In the genomic region with DNA sequence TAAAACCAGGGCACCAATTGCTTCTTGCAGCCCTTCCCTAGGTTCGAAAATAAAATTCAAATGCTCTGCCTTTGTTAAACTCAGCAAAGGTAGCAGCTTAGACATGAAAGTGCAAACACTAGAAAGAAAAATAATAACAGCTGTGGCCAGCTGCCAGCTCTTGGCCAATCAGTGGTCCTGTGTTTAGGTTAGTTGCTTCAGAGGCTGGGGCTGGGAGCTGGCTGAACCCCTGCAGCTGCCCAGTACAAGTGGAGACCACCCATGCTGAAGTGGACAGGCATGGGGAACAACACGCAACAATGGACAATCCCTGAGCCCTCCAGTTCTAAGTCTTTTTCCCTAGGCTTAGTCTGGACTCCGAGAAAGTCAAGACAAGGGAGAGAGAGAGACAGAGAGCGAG, we compare ENCODE assay signal across 13 mouse cellular contexts.
A peak's percentile ranks its signal among the peaks of the same experiment; 100 is the strongest.
DNase-seq lines count a peak whose midpoint lies in the region; ATAC-seq lines count a peak whose summit lies in the region.
"Had no signal": no experiment of that assay in that cellular context is flagged by ENCODE, and none has a peak within 500 bp of the region (broad histone marks: within the 10 kb centered on the region; RNA-seq: fewer than 3 reads in every experiment).

No protein-coding gene starts in this region.

- H3K27me3 ChIP-seq in hindbrain, embryonic 10.5 days (ENCODE audit: insufficient read depth, poor library complexity, severe bottlenecking), result no peaks in the 10 kb centered on the region
- no peaks in the 10 kb centered on the region for H3K27me3 ChIP-seq in hindbrain, embryonic 12.5 days
- no peaks in the 10 kb centered on the region for H3K27me3 ChIP-seq in midbrain, embryonic 14.5 days (ENCODE audit: control insufficient read depth, insufficient read depth, low read length)
- H3K27me3 ChIP-seq in midbrain, embryonic 13.5 days, result no peaks in the 10 kb centered on the region
- 0 out of 2 replicates have a peak, but pooled peaks cover 2% of the 10 kb centered on the region for H3K27me3 ChIP-seq in limb, embryonic 13.5 days
- H3K27me3 ChIP-seq: liver, embryonic 13.5 days had no signal

- 0 out of 2 replicates have a peak, but pooled peaks cover 4% of the 10 kb centered on the region for H3K4me1 ChIP-seq in hindbrain, embryonic 10.5 days (replicated peaks)
- no peaks in the 10 kb centered on the region for H3K4me1 ChIP-seq in hindbrain, embryonic 12.5 days
- no peaks in the 10 kb centered on the region for H3K4me1 ChIP-seq in midbrain, embryonic 14.5 days (ENCODE audit: control insufficient read depth, insufficient read depth, low read length)
- H3K4me1 ChIP-seq in midbrain, embryonic 13.5 days (replicated peaks), result no peaks in the 10 kb centered on the region
- peaks cover 23% of the 10 kb centered on the region for H3K4me1 ChIP-seq in limb, embryonic 13.5 days
- H3K4me1 ChIP-seq: liver, embryonic 13.5 days had no signal

- no peak for ATAC-seq in hindbrain, embryonic 12.5 days (ENCODE audit: low FRiP score)
- ATAC-seq in midbrain, embryonic 14.5 days (ENCODE audit: low FRiP score, low TSS enrichment), result no peak
- ATAC-seq in midbrain, embryonic 13.5 days, result no peak
- peak; percentile 76; the same call in 1 of the 2 replicates for ATAC-seq in limb, embryonic 13.5 days (ENCODE audit: low FRiP score, low read depth)

- WGBS in hindbrain, embryonic 10.5 days, result 54% methylated on average over 4 of the region's 4 CpGs
- 48% methylated on average over 4 of the region's 4 CpGs for WGBS in hindbrain, embryonic 12.5 days
- WGBS in midbrain, embryonic 14.5 days, result 41% methylated on average over 4 of the region's 4 CpGs
- 31% methylated on average over 4 of the region's 4 CpGs for WGBS in midbrain, embryonic 13.5 days
- 40% methylated on average over 4 of the region's 4 CpGs for WGBS in limb, embryonic 13.5 days

- H3K27ac ChIP-seq in hindbrain, embryonic 10.5 days, result no peak overlapping the region
- H3K27ac ChIP-seq in hindbrain, embryonic 12.5 days, result no peak overlapping the region
- H3K27ac ChIP-seq in midbrain, embryonic 14.5 days (replicated peaks; ENCODE audit: low read depth, low read length), result no peak overlapping the region
- H3K27ac ChIP-seq in midbrain, embryonic 13.5 days, result no peak overlapping the region
- 0 out of 2 replicates have a peak overlapping the region, but pooled peaks have one; percentile 28 for H3K27ac ChIP-seq in limb, embryonic 13.5 days
- H3K27ac ChIP-seq: liver, embryonic 13.5 days had no signal

- H3K4me3 ChIP-seq in hindbrain, embryonic 10.5 days, result no peak overlapping the region
- H3K4me3 ChIP-seq in hindbrain, embryonic 12.5 days, result no peak overlapping the region
- H3K4me3 ChIP-seq in midbrain, embryonic 14.5 days (replicated peaks; ENCODE audit: low read depth, low read length), result no peak overlapping the region
- H3K4me3 ChIP-seq in midbrain, embryonic 13.5 days (replicated peaks), result no peak overlapping the region
- no peak overlapping the region for H3K4me3 ChIP-seq in limb, embryonic 13.5 days
- H3K4me3 ChIP-seq: liver, embryonic 13.5 days had no signal

- H3K36me3 ChIP-seq in hindbrain, embryonic 10.5 days, result no peaks in the 10 kb centered on the region
- no peaks in the 10 kb centered on the region for H3K36me3 ChIP-seq in hindbrain, embryonic 12.5 days
- no peaks in the 10 kb centered on the region for H3K36me3 ChIP-seq in midbrain, embryonic 14.5 days (ENCODE audit: control insufficient read depth, insufficient read depth, low read length)
- no peaks in the 10 kb centered on the region for H3K36me3 ChIP-seq in midbrain, embryonic 13.5 days
- no peaks in the 10 kb centered on the region for H3K36me3 ChIP-seq in limb, embryonic 13.5 days
- H3K36me3 ChIP-seq: liver, embryonic 13.5 days had no signal

- H3K4me2 ChIP-seq in hindbrain, embryonic 12.5 days (replicated peaks), result no peak overlapping the region
- H3K4me2 ChIP-seq in midbrain, embryonic 14.5 days (ENCODE audit: low read length), result no peak overlapping the region
- H3K4me2 ChIP-seq in midbrain, embryonic 13.5 days (replicated peaks), result no peak overlapping the region
- no peak overlapping the region for H3K4me2 ChIP-seq in limb, embryonic 13.5 days (replicated peaks)
- H3K4me2 ChIP-seq: liver, embryonic 13.5 days had no signal

- intact Hi-C loops in heart, postnatal 25 days (cut with DNase I), result no loop called here

- DNase-seq in hindbrain, embryonic 10.5 days (ENCODE audit: low spot score), result peak; percentile 22
- peak; percentile 10 for DNase-seq in midbrain, embryonic 14.5 days
- DNase-seq in retina, postnatal 1 day, result peak; percentile 86
- DNase-seq in heart, postnatal 25 days (ENCODE audit: low spot score), result no peak
- no peak for DNase-seq in thymus, postnatal 10 days (ENCODE audit: low spot score in 2 of 2)
- DNase-seq: B cell, adult 2 months; cerebellum, adult 8-10 months; heart, adult 11 months; heart, postnatal 36 days; liver, embryonic 13.5 days had no signal

- H3K9ac ChIP-seq in hindbrain, embryonic 12.5 days, result no peak overlapping the region
- no peak overlapping the region for H3K9ac ChIP-seq in midbrain, embryonic 14.5 days (replicated peaks; ENCODE audit: low read length)
- H3K9ac ChIP-seq in midbrain, embryonic 13.5 days (replicated peaks), result no peak overlapping the region
- H3K9ac ChIP-seq in limb, embryonic 13.5 days, result no peak overlapping the region
- H3K9ac ChIP-seq: liver, embryonic 13.5 days had no signal

- H3K9me3 ChIP-seq in hindbrain, embryonic 10.5 days, result no peaks in the 10 kb centered on the region
- H3K9me3 ChIP-seq in hindbrain, embryonic 12.5 days (replicated peaks), result no peaks in the 10 kb centered on the region
- H3K9me3 ChIP-seq in midbrain, embryonic 14.5 days (ENCODE audit: control insufficient read depth, low read length), result no peaks in the 10 kb centered on the region
- H3K9me3 ChIP-seq in midbrain, embryonic 13.5 days, result no peaks in the 10 kb centered on the region
- no peaks in the 10 kb centered on the region for H3K9me3 ChIP-seq in limb, embryonic 13.5 days
- H3K9me3 ChIP-seq: liver, embryonic 13.5 days had no signal

Comparison
In these comparisons a context has a peak if more than half of its experiments do, and no peak if none do; other contexts are left out.
1. DNase-seq: peak in hindbrain, embryonic 10.5 days (single experiment), midbrain, embryonic 14.5 days (single experiment) and retina, postnatal 1 day (single experiment); none in heart, postnatal 25 days (single experiment) and thymus, postnatal 10 days (0 of 2).